Mouse (Mus musculus): ENCODE results near the gene Wipf1. TPM values are rescaled to one million over a fixed set of nuclear protein-coding genes. Genes with fewer than 3 reads are reported as not detected.

Gene Wipf1
- polyA plus RNA-seq, 1 experiment from 2014 or later = 10.1 TPM

DNA sequence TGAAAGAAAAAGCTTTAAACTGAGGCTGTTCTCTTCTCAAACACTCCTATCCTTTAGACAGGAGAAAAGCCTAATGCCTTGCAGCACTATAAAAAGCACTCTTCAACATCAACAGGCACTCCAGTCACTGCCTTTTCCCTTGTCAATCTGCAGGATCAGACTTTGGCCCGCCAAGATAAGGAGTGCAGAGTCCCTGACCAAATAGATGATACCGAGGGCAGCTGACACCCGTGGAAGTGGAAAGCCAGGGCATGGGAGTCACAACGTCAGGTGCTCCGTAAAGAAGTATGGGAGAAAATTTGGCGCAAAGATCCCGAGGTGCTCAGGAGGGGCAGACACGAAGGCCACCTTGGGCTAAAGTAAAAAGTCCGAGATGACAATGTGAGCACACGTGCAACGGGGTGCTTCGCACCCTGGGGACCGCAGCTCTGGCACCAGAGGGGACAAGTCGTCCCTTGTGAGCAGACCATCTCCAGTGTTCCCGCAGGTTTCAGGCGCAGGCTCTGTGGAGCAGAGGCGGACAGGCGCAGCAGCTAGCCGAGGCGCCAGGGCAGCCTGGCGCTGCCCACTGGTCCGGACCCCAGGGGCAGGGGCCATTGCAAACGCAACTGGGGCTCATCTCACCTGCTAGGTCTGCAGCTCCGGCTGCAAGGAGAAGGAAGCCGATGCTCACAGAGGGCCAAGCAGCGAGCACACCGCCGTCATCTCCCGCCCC is 143.7 kb downstream of the Wipf1 start:
- no peaks in the 10 kb centered on the region for H3K27me3 ChIP-seq (replicated peaks)
- under 1% methylated on average over 29 of the region's 29 CpGs for WGBS
- no peaks in the 10 kb centered on the region for H3K9me3 ChIP-seq
- peak; percentile 10 for ATAC-seq
- peak overlapping the region; percentile 99 for H3K4me2 ChIP-seq (replicated peaks)
- H3K9ac ChIP-seq = peak overlapping the region; percentile 61
- H3K36me3 ChIP-seq = no peaks in the 10 kb centered on the region
- H3K27ac ChIP-seq = peak overlapping the region; percentile 66
- H3K4me1 ChIP-seq (replicated peaks) = no peaks in the 10 kb centered on the region
- peak overlapping the region; percentile 63 for H3K4me3 ChIP-seq (replicated peaks)

DNA sequence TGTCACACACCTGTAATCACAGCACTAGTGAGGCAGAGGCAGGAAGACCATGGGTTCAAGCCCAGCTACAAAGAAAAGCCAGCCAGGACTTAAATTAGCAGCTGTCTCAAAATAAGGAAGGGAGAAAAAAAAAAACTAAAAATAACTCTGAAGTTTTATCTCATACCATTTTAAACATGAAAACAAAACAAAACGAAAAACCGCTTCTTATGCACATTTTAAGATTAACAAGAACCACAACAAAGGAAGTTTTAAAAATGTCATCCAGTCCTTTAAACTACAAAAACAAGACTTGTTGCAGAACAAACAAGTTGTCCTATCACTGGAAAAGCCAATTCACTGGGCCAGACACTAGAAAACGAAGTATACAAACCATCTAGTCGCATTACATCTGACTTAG is 144.4 kb downstream of the Wipf1 start:
- no peaks in the 10 kb centered on the region for H3K36me3 ChIP-seq
- no peak overlapping the region for H3K4me3 ChIP-seq (replicated peaks)
- H3K27me3 ChIP-seq (replicated peaks) = no peaks in the 10 kb centered on the region
- no peak for ATAC-seq
- 79% methylated on average over 4 of the region's 4 CpGs for WGBS
- no peaks in the 10 kb centered on the region for H3K4me1 ChIP-seq (replicated peaks)
- H3K9me3 ChIP-seq = no peaks in the 10 kb centered on the region
- H3K4me2 ChIP-seq (replicated peaks) = peak overlapping the region; percentile 99
- H3K27ac ChIP-seq = no peak overlapping the region
- H3K9ac ChIP-seq = no peak overlapping the region

DNA sequence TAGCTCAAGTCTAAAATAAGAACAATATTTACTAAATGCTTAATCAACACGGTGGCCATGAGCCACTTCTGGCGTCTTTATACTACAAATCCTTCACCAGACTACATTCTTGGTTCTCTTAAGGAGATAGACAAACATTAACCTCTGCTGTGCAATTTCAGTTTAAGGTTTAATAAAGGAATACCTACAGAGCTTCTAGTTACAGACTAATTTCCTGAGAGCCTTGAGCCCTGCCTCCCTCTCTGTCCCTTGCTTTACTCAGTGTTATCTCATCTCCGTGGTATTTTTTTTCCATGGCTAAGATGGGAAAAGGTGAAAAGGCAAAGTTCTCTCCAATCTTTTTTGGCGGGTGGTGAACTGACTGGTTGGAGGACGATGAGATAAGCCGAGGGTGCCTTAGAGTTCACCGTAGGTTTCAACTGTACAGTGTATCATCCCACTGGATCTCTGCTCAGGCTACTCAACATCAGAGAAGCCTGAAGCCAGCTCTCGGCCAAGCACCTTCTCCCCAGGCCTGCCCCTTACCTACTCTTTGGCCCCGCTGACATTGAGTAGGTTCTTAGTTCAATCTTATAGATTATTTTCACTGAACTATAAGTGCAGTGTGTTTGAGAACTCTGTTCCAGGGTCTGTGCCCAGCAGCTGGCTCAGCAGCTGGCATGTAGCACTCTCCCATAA is 149.1 kb downstream of the Wipf1 start:
- ATAC-seq = 0 out of 2 replicates have a peak, but pooled peaks have one; percentile 20
- no peak overlapping the region for H3K4me2 ChIP-seq (replicated peaks)
- no peak overlapping the region for H3K9ac ChIP-seq
- WGBS = 60% methylated on average over 9 of the region's 9 CpGs
- no peaks in the 10 kb centered on the region for H3K9me3 ChIP-seq
- no peak overlapping the region for H3K4me3 ChIP-seq (replicated peaks)
- H3K4me1 ChIP-seq (replicated peaks) = no peaks in the 10 kb centered on the region
- H3K36me3 ChIP-seq = no peaks in the 10 kb centered on the region
- no peak overlapping the region for H3K27ac ChIP-seq
- no peaks in the 10 kb centered on the region for H3K27me3 ChIP-seq (replicated peaks)

DNA sequence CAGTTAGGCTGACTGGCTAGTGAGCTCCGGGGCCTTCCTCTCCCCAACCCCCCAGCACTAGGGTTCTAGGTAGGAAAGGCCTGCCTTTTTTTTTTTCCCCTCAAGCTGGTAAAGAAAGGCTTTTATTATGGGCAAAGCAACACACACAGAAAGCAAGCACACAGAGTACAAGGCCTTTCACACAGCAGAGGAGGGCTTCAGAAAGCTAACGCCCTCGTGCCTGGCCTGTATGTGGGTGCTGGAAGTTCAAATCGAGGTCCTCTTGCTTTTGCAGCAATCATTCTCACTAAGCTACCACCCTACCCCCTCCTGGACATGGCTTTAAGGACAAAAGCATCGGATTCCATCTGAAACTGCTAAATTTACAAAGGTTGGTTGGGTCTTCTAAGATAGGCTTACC is 149.9 kb downstream of the Wipf1 start:
- H3K9ac ChIP-seq = no peak overlapping the region
- H3K36me3 ChIP-seq = no peaks in the 10 kb centered on the region
- H3K4me1 ChIP-seq (replicated peaks) = no peaks in the 10 kb centered on the region
- no peak overlapping the region for H3K4me2 ChIP-seq (replicated peaks)
- H3K9me3 ChIP-seq = no peaks in the 10 kb centered on the region
- H3K27me3 ChIP-seq (replicated peaks) = no peaks in the 10 kb centered on the region
- no peak for ATAC-seq
- no peak overlapping the region for H3K27ac ChIP-seq
- no peak overlapping the region for H3K4me3 ChIP-seq (replicated peaks)
- 78% methylated on average over 5 of the region's 5 CpGs for WGBS

Other genes starting within 250 kb of the Wipf1 start
- gene Scrn3, start 217.1 kb downstream of the Wipf1 start, polyA plus RNA-seq (2015; fragmentation: Nextera tagmentation; extraction: Ambion mirVana) = 16.4 and 16.7 TPM in 2 replicates
- gene Cir1, start 217.0 kb downstream of the Wipf1 start, polyA plus RNA-seq (2015; fragmentation: Nextera tagmentation; extraction: Ambion mirVana) = 16.5 and 20.6 TPM in 2 replicates
- gene Gpr155, start 143.2 kb downstream of the Wipf1 start, polyA plus RNA-seq (2015; fragmentation: Nextera tagmentation; extraction: Ambion mirVana) = 11.8 and 12.3 TPM in 2 replicates
- 0.18 and 0.25 TPM in 2 replicates for gene Chrna1, start 50.6 kb upstream of the Wipf1 start, polyA plus RNA-seq (2015; fragmentation: Nextera tagmentation; extraction: Ambion mirVana)
- gene Chn1, start 245.6 kb upstream of the Wipf1 start, polyA plus RNA-seq (2015; fragmentation: Nextera tagmentation; extraction: Ambion mirVana) = 15.9 and 16.9 TPM in 2 replicates

Measured in intestine, embryonic 15.5 days (tissue).